Mouse (Mus musculus): ENCODE data around the gene Ccdc6. TPM values are rescaled to one million over a fixed set of nuclear protein-coding genes. Genes with fewer than 3 reads are reported as not detected.
"Not testable (repeated sequence)": the region's sequence is repeated elsewhere in the genome, so short reads cannot be mapped to it uniquely, and the experiment has no call there.

Gene Ccdc6
- total and polyA plus RNA-seq, 2 experiments from 2014 or later: 20.8 to 34.2 TPM

GRCm38 (mm10) chr10:70220971-70221370 is 124.0 kb downstream of the Ccdc6 start:
- no peak for ATAC-seq
- 39% methylated on average over 5 of the region's 5 CpGs for WGBS
- Histone ChIP-seq H3K36me3 (ENCODE audit: insufficient read depth) (no peaks in the 10 kb centered on the region), H3K9me3 (ENCODE audit: low read length) (no peaks in the 10 kb centered on the region), H3K4me2 (ENCODE audit: low read depth) (no peak overlapping the region), H3K27me3 (ENCODE audit: insufficient read depth, low read length) (no peaks in the 10 kb centered on the region), H3K4me1 (ENCODE audit: insufficient read depth) (no peaks in the 10 kb centered on the region), H3K9ac (no peak overlapping the region), H3K27ac (ENCODE audit: low read depth, low read length) (no peak overlapping the region), H3K4me3 (ENCODE audit: low read depth, low read length) (no peak overlapping the region)
- no peak for DNase-seq
- no peak for TF ChIP-seq CTCF (IDR thresholded peaks at IDR 0.05; ENCODE audit: low read depth)

DNA sequence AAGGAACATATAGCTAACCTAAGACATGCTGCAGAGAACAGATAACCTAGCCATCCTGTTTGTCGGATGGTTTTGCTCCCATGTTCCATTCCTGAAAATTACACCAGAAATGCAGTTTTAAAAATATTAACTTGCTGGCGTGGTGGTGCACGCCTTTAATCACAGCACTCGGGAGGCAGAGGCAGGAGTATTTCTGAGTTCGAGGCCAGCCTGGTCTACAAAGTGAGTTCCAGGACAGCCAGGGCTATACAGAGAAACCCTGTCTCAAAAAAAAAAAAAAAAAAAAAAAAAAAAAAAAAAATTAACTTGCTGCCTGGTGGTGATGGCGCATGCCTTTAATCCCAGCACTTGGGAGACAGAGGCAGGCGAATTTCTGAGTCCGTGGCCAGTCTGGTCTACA is 125.3 kb downstream of the Ccdc6 start:
- not testable (repeated sequence) for H3K27me3 ChIP-seq (ENCODE audit: insufficient read depth, low read length); H3K36me3 ChIP-seq (ENCODE audit: insufficient read depth); H3K9me3 ChIP-seq (ENCODE audit: low read length); H3K27ac ChIP-seq (ENCODE audit: low read depth, low read length); H3K4me2 ChIP-seq (ENCODE audit: low read depth); DNase-seq; ATAC-seq; H3K9ac ChIP-seq; H3K4me3 ChIP-seq (ENCODE audit: low read depth, low read length); H3K4me1 ChIP-seq (ENCODE audit: insufficient read depth)
- 95% methylated on average over 8 of the region's 8 CpGs for WGBS

DNA sequence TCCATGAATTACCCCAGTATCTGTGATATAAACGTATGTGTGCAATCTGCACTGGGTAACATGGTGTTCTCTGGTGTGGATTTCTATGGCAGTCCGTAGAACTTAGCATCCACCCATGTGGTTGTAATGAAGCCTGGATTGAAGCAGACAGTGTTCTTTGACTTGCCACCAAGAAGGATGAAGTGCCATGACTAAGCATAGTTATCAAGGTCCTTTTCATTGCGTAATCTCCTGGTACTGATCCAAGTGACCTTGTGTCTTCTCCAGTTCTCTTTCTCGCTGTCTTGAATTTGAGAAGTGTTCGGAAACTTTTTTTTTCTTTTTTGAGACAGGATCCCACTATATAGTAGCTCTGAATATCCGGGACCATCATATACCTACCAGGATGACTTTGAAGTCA is 127.7 kb downstream of the Ccdc6 start:
- no peak for TF ChIP-seq CTCF (IDR thresholded peaks at IDR 0.05; ENCODE audit: low read depth)
- no peaks in the 10 kb centered on the region for H3K4me1 ChIP-seq (ENCODE audit: insufficient read depth)
- H3K9me3 ChIP-seq (ENCODE audit: low read length): no peaks in the 10 kb centered on the region
- no peak overlapping the region for H3K27ac ChIP-seq (ENCODE audit: low read depth, low read length)
- no peaks in the 10 kb centered on the region for H3K27me3 ChIP-seq (ENCODE audit: insufficient read depth, low read length)
- 92% methylated on average over 6 of the region's 6 CpGs for WGBS
- H3K36me3 ChIP-seq (ENCODE audit: insufficient read depth): no peaks in the 10 kb centered on the region
- H3K9ac ChIP-seq: no peak overlapping the region
- no peak overlapping the region for H3K4me2 ChIP-seq (ENCODE audit: low read depth)
- ATAC-seq (no peak), DNase-seq (no peak)
- no peak overlapping the region for H3K4me3 ChIP-seq (ENCODE audit: low read depth, low read length)

DNA sequence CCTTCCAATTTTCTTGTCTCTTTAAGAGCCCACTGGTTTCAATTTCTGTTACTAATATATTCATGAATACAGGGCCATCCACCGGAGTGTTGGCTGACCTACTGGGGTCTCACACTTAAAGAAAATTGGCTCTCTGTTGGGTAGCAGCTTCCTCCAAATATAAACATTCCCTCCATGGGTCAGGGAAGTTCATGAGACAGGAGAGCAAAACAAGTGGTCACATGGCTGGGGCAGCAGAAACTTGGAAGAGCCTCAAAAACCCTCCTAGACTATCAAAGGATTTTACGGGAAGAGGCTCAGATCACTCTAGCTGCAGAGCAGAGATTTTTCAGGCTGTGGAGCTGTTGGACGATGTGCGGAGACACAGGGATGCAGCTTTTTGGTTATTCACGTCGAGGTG is 128.8 kb downstream of the Ccdc6 start:
- Histone ChIP-seq H3K27me3 (ENCODE audit: insufficient read depth, low read length) (no peaks in the 10 kb centered on the region), H3K4me1 (ENCODE audit: insufficient read depth) (no peaks in the 10 kb centered on the region), H3K9ac (no peak overlapping the region), H3K9me3 (ENCODE audit: low read length) (no peaks in the 10 kb centered on the region), H3K4me2 (ENCODE audit: low read depth) (no peak overlapping the region), H3K27ac (ENCODE audit: low read depth, low read length) (no peak overlapping the region), H3K36me3 (ENCODE audit: insufficient read depth) (no peaks in the 10 kb centered on the region), H3K4me3 (ENCODE audit: low read depth, low read length) (no peak overlapping the region)
- 66% methylated on average over 6 of the region's 6 CpGs for WGBS
- DNase-seq (no peak), ATAC-seq (no peak)
- TF ChIP-seq CTCF (IDR thresholded peaks at IDR 0.05; ENCODE audit: low read depth): no peak

GRCm38 (mm10) chr10:70226608-70227007 is 129.7 kb downstream of the Ccdc6 start:
- H3K9ac ChIP-seq: no peak overlapping the region
- no peaks in the 10 kb centered on the region for H3K9me3 ChIP-seq (ENCODE audit: low read length)
- no peaks in the 10 kb centered on the region for H3K36me3 ChIP-seq (ENCODE audit: insufficient read depth)
- no peak for TF ChIP-seq CTCF (IDR thresholded peaks at IDR 0.05; ENCODE audit: low read depth)
- H3K27me3 ChIP-seq (ENCODE audit: insufficient read depth, low read length): no peaks in the 10 kb centered on the region
- H3K27ac ChIP-seq (ENCODE audit: low read depth, low read length): no peak overlapping the region
- no peak overlapping the region for H3K4me3 ChIP-seq (ENCODE audit: low read depth, low read length)
- H3K4me1 ChIP-seq (ENCODE audit: insufficient read depth): no peaks in the 10 kb centered on the region
- ATAC-seq (no peak), DNase-seq (no peak)
- H3K4me2 ChIP-seq (ENCODE audit: low read depth): no peak overlapping the region

GRCm38 (mm10) chr10:70230352-70230751 is 133.4 kb downstream of the Ccdc6 start:
- H3K4me2 ChIP-seq (ENCODE audit: low read depth): no peak overlapping the region
- 84% methylated on average over 6 of the region's 6 CpGs for WGBS
- H3K36me3 ChIP-seq (ENCODE audit: insufficient read depth): no peaks in the 10 kb centered on the region
- H3K4me3 ChIP-seq (ENCODE audit: low read depth, low read length): no peak overlapping the region
- H3K9ac ChIP-seq: no peak overlapping the region
- H3K27me3 ChIP-seq (ENCODE audit: insufficient read depth, low read length): no peaks in the 10 kb centered on the region
- TF ChIP-seq CTCF (IDR thresholded peaks at IDR 0.05; ENCODE audit: low read depth): no peak
- no peaks in the 10 kb centered on the region for H3K4me1 ChIP-seq (ENCODE audit: insufficient read depth)
- no peak overlapping the region for H3K27ac ChIP-seq (ENCODE audit: low read depth, low read length)
- DNase-seq (no peak), ATAC-seq (no peak)
- no peaks in the 10 kb centered on the region for H3K9me3 ChIP-seq (ENCODE audit: low read length)

- Histone ChIP-seq H3K27ac (ENCODE audit: low read depth, low read length) (no peak overlapping the region), H3K9ac (no peak overlapping the region), H3K9me3 (ENCODE audit: low read length) (no peaks in the 10 kb centered on the region), H3K4me1 (ENCODE audit: insufficient read depth) (no peaks in the 10 kb centered on the region), H3K36me3 (ENCODE audit: insufficient read depth) (no peaks in the 10 kb centered on the region), H3K27me3 (ENCODE audit: insufficient read depth, low read length) (no peaks in the 10 kb centered on the region), H3K4me2 (ENCODE audit: low read depth) (no peak overlapping the region), H3K4me3 (ENCODE audit: low read depth, low read length) (no peak overlapping the region)
- DNase-seq: no peak
- no peak for TF ChIP-seq CTCF (IDR thresholded peaks at IDR 0.05; ENCODE audit: low read depth)
- WGBS: 69% methylated on average over 2 of the region's 2 CpGs
- no peak for ATAC-seq
Measured at GRCm38 (mm10) chr10:70237936-70238335, 141.0 kb downstream of the Ccdc6 start.

Other genes starting within 250 kb of the Ccdc6 start
- gene Mrln, start 107.5 kb downstream of the Ccdc6 start, total RNA-seq (2014; rRNA removed): 1.00 and 5.1 TPM in 2 replicates
- gene Mrln, start 107.5 kb downstream of the Ccdc6 start, polyA plus RNA-seq (2015; fragmentation: Nextera tagmentation; extraction: Ambion mirVana): 1.1 and 2.7 TPM in 2 replicates
- 6.1 and 6.5 TPM in 2 replicates for gene Slc16a9, start 148.0 kb downstream of the Ccdc6 start, total RNA-seq (2014; rRNA removed)
- gene Slc16a9, start 148.0 kb downstream of the Ccdc6 start, polyA plus RNA-seq (2015; fragmentation: Nextera tagmentation; extraction: Ambion mirVana): 2.5 and 2.6 TPM in 2 replicates